Comparison of ENCODE assay signal across 8 mouse cellular contexts in genomic region chr11:77983191-77983936, GRCm38 (mm10). TPM values are rescaled to one million over a fixed set of nuclear protein-coding genes. Genes with fewer than 3 reads are reported as not detected.
DNase-seq lines count a peak whose midpoint lies in the region; ATAC-seq and TF ChIP-seq lines count a peak whose summit lies in the region.

No protein-coding gene starts in this region.

- H3K36me3 ChIP-seq in hindbrain, embryonic 11.5 days (ENCODE audit: control insufficient read depth, insufficient read depth, low read length), result 0 out of 2 replicates have a peak, but pooled peaks cover 4% of the 10 kb centered on the region

- H3K9me3 ChIP-seq in hindbrain, embryonic 11.5 days (ENCODE audit: control insufficient read depth, low read length), result no peaks in the 10 kb centered on the region

- H3K4me3 ChIP-seq in embryonic fibroblast, embryonic 13.5 days (ENCODE audit: insufficient read depth, low read length), result peak overlapping the region; percentile 94
- peak overlapping the region; percentile 89 for H3K4me3 ChIP-seq in hindbrain, embryonic 11.5 days (ENCODE audit: low read depth, low read length)

- ATAC-seq in hindbrain, embryonic 11.5 days (ENCODE audit: low FRiP score), result no peak

- H3K9ac ChIP-seq in hindbrain, embryonic 11.5 days (ENCODE audit: low read depth, low read length), result peak overlapping the region; percentile 95

- no peaks in the 10 kb centered on the region for H3K27me3 ChIP-seq in hindbrain, embryonic 11.5 days (ENCODE audit: control insufficient read depth, insufficient read depth, low read length)

- DNase-seq in CD8-positive naive resting alpha-beta T cell, adult 2 months (ENCODE audit: low read depth in 2 of 2, low spot score in 2 of 2), result peak; percentile 44 to 53
- peak; percentile 71 for DNase-seq in adrenal gland, postnatal 10 days
- peak; percentile 69 for DNase-seq in hindbrain, embryonic 11.5 days (ENCODE audit: low spot score)
- DNase-seq in layer of hippocampus, postnatal 25 days (ENCODE audit: extremely low spot score in 1 of 2, low spot score in 1 of 2), result peak; percentile 41 to 42
- peak; percentile 46 for DNase-seq in lung, postnatal 25 days (ENCODE audit: low spot score)
- peak; percentile 50 for DNase-seq in right cerebral cortex, postnatal 25 days
- DNase-seq in yolk sac, embryonic 10.5 days (ENCODE audit: low spot score), result peak; percentile 61

- TF ChIP-seq POLR2A in embryonic fibroblast, embryonic 13.5 days (IDR thresholded peaks at IDR 0.05; ENCODE audit: low read depth, low read length), result peak; percentile 20; the same call in 1 of the 2 replicates

- peak overlapping the region; percentile 92 for H3K27ac ChIP-seq in embryonic fibroblast, embryonic 13.5 days (ENCODE audit: insufficient read depth, low read length)
- H3K27ac ChIP-seq in hindbrain, embryonic 11.5 days (ENCODE audit: low read depth, low read length), result peak overlapping the region; percentile 95

- no peaks in the 10 kb centered on the region; the same call in 1 of the 2 replicates for H3K4me1 ChIP-seq in embryonic fibroblast, embryonic 13.5 days (ENCODE audit: control insufficient read depth, insufficient read depth, low read length)
- H3K4me1 ChIP-seq in hindbrain, embryonic 11.5 days (replicated peaks; ENCODE audit: control insufficient read depth, insufficient read depth, low read length), result peaks cover 4% of the 10 kb centered on the region

- H3K4me2 ChIP-seq in hindbrain, embryonic 11.5 days (replicated peaks; ENCODE audit: low read depth, low read length), result peak overlapping the region; percentile 91

- TF ChIP-seq CTCF in embryonic fibroblast, embryonic 13.5 days (IDR thresholded peaks at IDR 0.05; ENCODE audit: borderline replicate concordance, insufficient read depth, low read length), result no peak

- WGBS in hindbrain, embryonic 11.5 days, result under 1% methylated on average over 30 of the region's 32 CpGs

RNA-seq across cellular contexts. Expression of gene Phf12, which starts 0.8 kb away (rescaled TPM):
- 10 to 100 TPM; 42.9 to 55.3 TPM for total RNA-seq in adrenal gland, postnatal 10 days (2021)
- polyA plus RNA-seq in embryonic fibroblast, embryonic 13.5 days (2011; ENCODE audit: insufficient read length, low read depth, missing spikeins), result 39.4 and 47.4 TPM in 2 replicates
- polyA plus RNA-seq in hindbrain, embryonic 11.5 days (2014; fragmentation: Nextera tagmentation; extraction: Ambion mirVana), result 16.9 and 20.2 TPM in 2 replicates
- total RNA-seq in layer of hippocampus, postnatal 25 days (2021), result 10 to 100 TPM; 42.5 to 58.5 TPM

RNA-seq across cellular contexts. Expression of gene Dhrs13, which starts 48.7 kb away (rescaled TPM):
- 10 to 100 TPM in 1 of 2 experiments, 1 to 10 TPM in 1; 8.6 to 10.4 TPM for total RNA-seq in adrenal gland, postnatal 10 days (2021)
- polyA plus RNA-seq in embryonic fibroblast, embryonic 13.5 days (2011; ENCODE audit: insufficient read length, low read depth, missing spikeins), result 5.7 and 8.3 TPM in 2 replicates
- polyA plus RNA-seq in hindbrain, embryonic 11.5 days (2014; fragmentation: Nextera tagmentation; extraction: Ambion mirVana), result 20.0 and 21.0 TPM in 2 replicates
- 1 to 10 TPM; 6.9 to 7.4 TPM for total RNA-seq in layer of hippocampus, postnatal 25 days (2021)

RNA-seq across cellular contexts. Expression of gene Sez6, which starts 52.8 kb away (rescaled TPM):
- total RNA-seq in adrenal gland, postnatal 10 days (2021), result 1 to 10 TPM; 2.5 to 3.6 TPM
- polyA plus RNA-seq in embryonic fibroblast, embryonic 13.5 days (2011; ENCODE audit: insufficient read length, low read depth, missing spikeins), result not detected in 2 replicates
- polyA plus RNA-seq in hindbrain, embryonic 11.5 days (2014; fragmentation: Nextera tagmentation; extraction: Ambion mirVana), result 13.3 TPM in 2 replicates
- 100 to 1,000 TPM; 162 to 174 TPM for total RNA-seq in layer of hippocampus, postnatal 25 days (2021)

RNA-seq across cellular contexts. Expression of gene Flot2, which starts 54.4 kb away (rescaled TPM):
- total RNA-seq in adrenal gland, postnatal 10 days (2021), result 10 to 100 TPM; 79.1 to 95.9 TPM
- polyA plus RNA-seq in embryonic fibroblast, embryonic 13.5 days (2011; ENCODE audit: insufficient read length, low read depth, missing spikeins), result 70.0 and 71.3 TPM in 2 replicates
- polyA plus RNA-seq in hindbrain, embryonic 11.5 days (2014; fragmentation: Nextera tagmentation; extraction: Ambion mirVana), result 56.3 and 60.0 TPM in 2 replicates
- total RNA-seq in layer of hippocampus, postnatal 25 days (2021), result 10 to 100 TPM; 74.4 to 81.6 TPM

Comparison
In these comparisons a context has a peak if more than half of its experiments do, and no peak if none do; other contexts are left out.
1. RNA of gene Sez6, which starts 52.8 kb away (total RNA-seq): 162 to 174 TPM in layer of hippocampus, postnatal 25 days; 2.5 to 3.6 TPM in adrenal gland, postnatal 10 days; every median in the first group is over 10 times any median in the second.
2. Peak in every context shown above with its lines, with median percentiles within 50 percentile points of each other: DNase-seq.